Mouse (Mus musculus): Measurements from ENCODE around the gene Bhlhe41. TPM values are rescaled to one million over a fixed set of nuclear protein-coding genes. Genes with fewer than 3 reads are reported as not detected.

The Bhlhe41 gene
- polyA plus RNA-seq, 1 experiment from 2014 or later, result 6.1 TPM

GRCm38 (mm10) chr6:145832927-145833326 is 32.4 kb downstream of the Bhlhe41 start:
- no peak overlapping the region for H3K4me3 ChIP-seq (ENCODE audit: low read length)
- H3K9ac ChIP-seq (ENCODE audit: low read length), result 0 out of 2 replicates have a peak overlapping the region, but pooled peaks have one; percentile 11
- peaks cover 5% of the 10 kb centered on the region for H3K4me1 ChIP-seq (ENCODE audit: control insufficient read depth, insufficient read depth, low read length)
- no peaks in the 10 kb centered on the region for H3K27me3 ChIP-seq (ENCODE audit: control insufficient read depth, insufficient read depth, low read length)
- H3K27ac ChIP-seq (ENCODE audit: low read length), result no peak overlapping the region
- H3K9me3 ChIP-seq (replicated peaks; ENCODE audit: control insufficient read depth, low read length), result no peaks in the 10 kb centered on the region
- no peaks in the 10 kb centered on the region for H3K36me3 ChIP-seq (ENCODE audit: control insufficient read depth, insufficient read depth)
- 51% methylated on average over 8 of the region's 8 CpGs for WGBS
- no peak overlapping the region for H3K4me2 ChIP-seq (ENCODE audit: low read depth, low read length)
- no peak for ATAC-seq (replicated peaks; ENCODE audit: extremely low read depth, insufficient read depth, low FRiP score)

- no peak overlapping the region for H3K4me3 ChIP-seq (ENCODE audit: low read length)
- no peak overlapping the region for H3K27ac ChIP-seq (ENCODE audit: low read length)
- peaks cover under 1% of the 10 kb centered on the region for H3K9me3 ChIP-seq (replicated peaks; ENCODE audit: control insufficient read depth, low read length)
- H3K36me3 ChIP-seq (ENCODE audit: control insufficient read depth, insufficient read depth), result peaks cover 4% of the 10 kb centered on the region; the same call in 1 of the 2 replicates
- H3K4me2 ChIP-seq (ENCODE audit: low read depth, low read length), result peak overlapping the region; percentile 44; the same call in 1 of the 2 replicates
- 0 out of 2 replicates have a peak overlapping the region, but pooled peaks have one; percentile 20 for H3K9ac ChIP-seq (ENCODE audit: low read length)
- WGBS, result 34% methylated on average over 9 of the region's 9 CpGs
- peaks cover 5% of the 10 kb centered on the region for H3K4me1 ChIP-seq (ENCODE audit: control insufficient read depth, insufficient read depth, low read length)
- ATAC-seq (replicated peaks; ENCODE audit: extremely low read depth, insufficient read depth, low FRiP score), result 0 out of 2 replicates have a peak, but pooled peaks have one; percentile 19
- H3K27me3 ChIP-seq (ENCODE audit: control insufficient read depth, insufficient read depth, low read length), result no peaks in the 10 kb centered on the region
Observed at GRCm38 (mm10) chr6:145830617-145831016, 34.7 kb downstream of the Bhlhe41 start.

GRCm38 (mm10) chr6:145830117-145830516 is 35.2 kb downstream of the Bhlhe41 start:
- Histone ChIP-seq H3K27ac (ENCODE audit: low read length) (no peak overlapping the region), H3K9me3 (replicated peaks; ENCODE audit: control insufficient read depth, low read length) (peaks cover 5% of the 10 kb centered on the region), H3K27me3 (ENCODE audit: control insufficient read depth, insufficient read depth, low read length) (no peaks in the 10 kb centered on the region), H3K36me3 (ENCODE audit: control insufficient read depth, insufficient read depth) (peaks cover 9% of the 10 kb centered on the region), H3K4me1 (ENCODE audit: control insufficient read depth, insufficient read depth, low read length) (peaks cover 5% of the 10 kb centered on the region), H3K9ac (ENCODE audit: low read length) (no peak overlapping the region), H3K4me2 (ENCODE audit: low read depth, low read length) (peak overlapping the region; percentile 50; the same call in 1 of the 2 replicates), H3K4me3 (ENCODE audit: low read length) (no peak overlapping the region)
- WGBS, result 17% methylated on average over 8 of the region's 8 CpGs
- ATAC-seq (replicated peaks; ENCODE audit: extremely low read depth, insufficient read depth, low FRiP score), result no peak

- 77% methylated on average over 16 of the region's 16 CpGs for WGBS
Observed at GRCm38 (mm10) chr6:145829062-145829835, 36.1 kb downstream of the Bhlhe41 start.

GRCm38 (mm10) chr6:145826305-145826704 is 39.1 kb downstream of the Bhlhe41 start:
- Histone ChIP-seq H3K9ac (ENCODE audit: low read length) (no peak overlapping the region), H3K9me3 (replicated peaks; ENCODE audit: control insufficient read depth, low read length) (peaks cover 6% of the 10 kb centered on the region), H3K27ac (ENCODE audit: low read length) (no peak overlapping the region), H3K36me3 (ENCODE audit: control insufficient read depth, insufficient read depth) (peaks cover 10% of the 10 kb centered on the region), H3K4me2 (ENCODE audit: low read depth, low read length) (no peak overlapping the region), H3K4me1 (ENCODE audit: control insufficient read depth, insufficient read depth, low read length) (peaks cover 13% of the 10 kb centered on the region), H3K27me3 (ENCODE audit: control insufficient read depth, insufficient read depth, low read length) (no peaks in the 10 kb centered on the region), H3K4me3 (ENCODE audit: low read length) (no peak overlapping the region)
- ATAC-seq (replicated peaks; ENCODE audit: extremely low read depth, insufficient read depth, low FRiP score), result no peak
- WGBS, result 95% methylated on average over 4 of the region's 4 CpGs

More at GRCm38 (mm10) chr6:145829062-145829835, 36.1 kb downstream of the Bhlhe41 start:
- ATAC-seq (replicated peaks; ENCODE audit: extremely low read depth, insufficient read depth, low FRiP score), result no peak
- Histone ChIP-seq H3K9ac (ENCODE audit: low read length) (no peak overlapping the region), H3K4me3 (ENCODE audit: low read length) (no peak overlapping the region), H3K36me3 (ENCODE audit: control insufficient read depth, insufficient read depth) (peaks cover 10% of the 10 kb centered on the region), H3K9me3 (replicated peaks; ENCODE audit: control insufficient read depth, low read length) (peaks cover 6% of the 10 kb centered on the region), H3K4me2 (ENCODE audit: low read depth, low read length) (no peak overlapping the region), H3K27ac (ENCODE audit: low read length) (no peak overlapping the region), H3K27me3 (ENCODE audit: control insufficient read depth, insufficient read depth, low read length) (no peaks in the 10 kb centered on the region), H3K4me1 (ENCODE audit: control insufficient read depth, insufficient read depth, low read length) (peaks cover 5% of the 10 kb centered on the region)

GRCm38 (mm10) chr6:145823588-145824234 is 41.6 kb downstream of the Bhlhe41 start:
- H3K9me3 ChIP-seq (replicated peaks; ENCODE audit: control insufficient read depth, low read length), result peaks cover 6% of the 10 kb centered on the region
- no peak overlapping the region for H3K9ac ChIP-seq (ENCODE audit: low read length)
- WGBS, result 33% methylated on average over 5 of the region's 5 CpGs

GRCm38 (mm10) chr6:145823103-145823502 is 42.3 kb downstream of the Bhlhe41 start:
- WGBS, result 62% methylated on average over 6 of the region's 6 CpGs
- Histone ChIP-seq H3K4me3 (ENCODE audit: low read length) (no peak overlapping the region), H3K4me2 (ENCODE audit: low read depth, low read length) (no peak overlapping the region), H3K36me3 (ENCODE audit: control insufficient read depth, insufficient read depth) (peaks cover 22% of the 10 kb centered on the region), H3K27me3 (ENCODE audit: control insufficient read depth, insufficient read depth, low read length) (no peaks in the 10 kb centered on the region), H3K27ac (ENCODE audit: low read length) (peak overlapping the region; percentile 24; the same call in 1 of the 2 replicates), H3K9me3 (replicated peaks; ENCODE audit: control insufficient read depth, low read length) (peaks cover 6% of the 10 kb centered on the region), H3K4me1 (ENCODE audit: control insufficient read depth, insufficient read depth, low read length) (peaks cover 8% of the 10 kb centered on the region), H3K9ac (ENCODE audit: low read length) (no peak overlapping the region)
- peak; percentile 77 for ATAC-seq (replicated peaks; ENCODE audit: extremely low read depth, insufficient read depth, low FRiP score)

More at GRCm38 (mm10) chr6:145823588-145824234, 41.6 kb downstream of the Bhlhe41 start:
- no peak overlapping the region for H3K4me2 ChIP-seq (ENCODE audit: low read depth, low read length)
- H3K27me3 ChIP-seq (ENCODE audit: control insufficient read depth, insufficient read depth, low read length), result no peaks in the 10 kb centered on the region
- ATAC-seq (replicated peaks; ENCODE audit: extremely low read depth, insufficient read depth, low FRiP score), result peak; percentile 28; the same call in 1 of the 2 replicates
- H3K4me3 ChIP-seq (ENCODE audit: low read length), result no peak overlapping the region
- H3K4me1 ChIP-seq (ENCODE audit: control insufficient read depth, insufficient read depth, low read length), result peaks cover 8% of the 10 kb centered on the region
- peak overlapping the region; percentile 24; the same call in 1 of the 2 replicates for H3K27ac ChIP-seq (ENCODE audit: low read length)
- H3K36me3 ChIP-seq (ENCODE audit: control insufficient read depth, insufficient read depth), result peaks cover 17% of the 10 kb centered on the region

GRCm38 (mm10) chr6:145822218-145822617 is 43.1 kb downstream of the Bhlhe41 start:
- H3K27ac ChIP-seq (ENCODE audit: low read length), result no peak overlapping the region
- no peak overlapping the region for H3K9ac ChIP-seq (ENCODE audit: low read length)
- ATAC-seq (replicated peaks; ENCODE audit: extremely low read depth, insufficient read depth, low FRiP score), result no peak
- 72% methylated on average over 5 of the region's 5 CpGs for WGBS
- peaks cover 8% of the 10 kb centered on the region for H3K4me1 ChIP-seq (ENCODE audit: control insufficient read depth, insufficient read depth, low read length)
- no peak overlapping the region for H3K4me3 ChIP-seq (ENCODE audit: low read length)
- H3K36me3 ChIP-seq (ENCODE audit: control insufficient read depth, insufficient read depth), result peaks cover 28% of the 10 kb centered on the region
- no peak overlapping the region for H3K4me2 ChIP-seq (ENCODE audit: low read depth, low read length)
- H3K27me3 ChIP-seq (ENCODE audit: control insufficient read depth, insufficient read depth, low read length), result no peaks in the 10 kb centered on the region
- H3K9me3 ChIP-seq (replicated peaks; ENCODE audit: control insufficient read depth, low read length), result peaks cover 6% of the 10 kb centered on the region

- Histone ChIP-seq H3K27me3 (ENCODE audit: control insufficient read depth, insufficient read depth, low read length) (no peaks in the 10 kb centered on the region), H3K4me2 (ENCODE audit: low read depth, low read length) (no peak overlapping the region), H3K9ac (ENCODE audit: low read length) (no peak overlapping the region), H3K4me3 (ENCODE audit: low read length) (no peak overlapping the region), H3K36me3 (ENCODE audit: control insufficient read depth, insufficient read depth) (peaks cover 35% of the 10 kb centered on the region), H3K4me1 (ENCODE audit: control insufficient read depth, insufficient read depth, low read length) (peaks cover 8% of the 10 kb centered on the region), H3K9me3 (replicated peaks; ENCODE audit: control insufficient read depth, low read length) (no peaks in the 10 kb centered on the region), H3K27ac (ENCODE audit: low read length) (no peak overlapping the region)
- no peak for ATAC-seq (replicated peaks; ENCODE audit: extremely low read depth, insufficient read depth, low FRiP score)
- WGBS, result 61% methylated on average over 9 of the region's 9 CpGs
Observed at GRCm38 (mm10) chr6:145819151-145819550, 46.2 kb downstream of the Bhlhe41 start.
